Mouse (Mus musculus) gastrocnemius, adult 18-20 months (tissue): ENCODE results near the gene Esrrg. TPM values are rescaled to one million over a fixed set of nuclear protein-coding genes. Genes with fewer than 3 reads are reported as not detected.

Experiments used
- DNase-seq: peaks from one replicate; pipeline ENCODE4 v3.0.0; 2021; ENCODE audit warnings: low spot score
- total RNA-seq, 2 experiments: library from RNA; stranded (reverse); gene quantifications; 2 replicates each; pipeline ENCODE4 v1.2.3; 2021

Esrrg gene
- total RNA-seq, 2 experiments from 2014 or later: 19.7 to 34.8 TPM

DNA sequence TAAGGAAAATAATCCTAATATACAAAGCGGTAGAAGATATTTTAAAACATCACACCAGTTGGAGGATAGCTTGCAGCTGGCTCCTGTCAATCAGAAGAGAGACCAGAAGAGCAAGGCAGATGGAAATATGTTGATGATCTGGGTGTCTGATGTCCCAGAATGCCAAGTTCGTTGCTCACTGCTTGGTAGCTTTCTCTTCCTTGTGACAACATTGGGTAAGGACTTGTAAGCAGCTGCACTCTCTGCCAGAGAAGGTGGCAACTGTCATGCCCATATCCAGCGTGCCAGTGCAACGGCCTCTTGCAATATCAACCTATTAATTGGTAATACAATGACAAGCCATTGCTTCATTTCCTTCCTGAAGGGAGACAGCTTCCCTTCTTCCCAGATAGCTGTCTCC, 296.1 kb downstream of the Esrrg start:
- DNase-seq: peak; percentile 60

DNA sequence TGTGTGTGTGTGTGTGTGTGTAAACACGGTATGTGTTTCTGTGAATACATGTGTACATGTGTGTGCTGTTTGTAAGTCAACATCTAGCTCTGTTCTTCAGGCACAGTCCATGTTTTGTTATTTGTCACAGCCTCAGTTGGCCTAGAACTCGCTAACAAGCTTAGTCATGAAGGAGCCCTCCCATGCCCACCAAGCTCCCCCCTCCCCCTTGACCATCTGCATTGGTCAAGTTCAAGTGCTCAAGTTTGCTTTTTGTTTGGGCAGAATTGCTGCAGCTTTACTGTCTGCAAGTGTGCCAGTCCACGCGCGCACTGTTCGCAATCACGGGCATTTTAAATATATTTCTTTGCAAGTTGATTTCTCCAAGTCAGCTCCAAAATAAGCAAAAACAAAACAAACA, 298.8 kb downstream of the Esrrg start:
- DNase-seq: no peak

DNA sequence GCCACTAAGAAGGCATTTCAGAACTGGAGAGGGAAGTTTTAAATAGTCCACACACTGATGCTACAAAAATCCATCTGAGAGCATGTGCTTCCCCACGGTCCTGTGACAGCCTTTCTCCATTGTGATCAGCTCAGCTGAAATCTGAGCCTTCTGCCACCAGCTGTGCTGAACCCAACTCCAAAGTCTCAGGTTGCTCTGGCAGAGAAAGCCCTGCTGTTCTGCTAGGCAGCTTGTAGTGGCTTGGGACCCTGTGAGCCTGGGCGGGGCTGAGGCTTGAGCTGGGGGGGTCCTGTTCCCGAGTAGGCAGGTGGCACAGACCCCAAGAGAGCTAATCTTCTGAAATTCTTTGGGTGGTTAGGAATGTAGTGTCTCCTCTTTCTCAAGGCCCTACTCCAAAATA, 299.3 kb downstream of the Esrrg start:
- no peak for DNase-seq

DNA sequence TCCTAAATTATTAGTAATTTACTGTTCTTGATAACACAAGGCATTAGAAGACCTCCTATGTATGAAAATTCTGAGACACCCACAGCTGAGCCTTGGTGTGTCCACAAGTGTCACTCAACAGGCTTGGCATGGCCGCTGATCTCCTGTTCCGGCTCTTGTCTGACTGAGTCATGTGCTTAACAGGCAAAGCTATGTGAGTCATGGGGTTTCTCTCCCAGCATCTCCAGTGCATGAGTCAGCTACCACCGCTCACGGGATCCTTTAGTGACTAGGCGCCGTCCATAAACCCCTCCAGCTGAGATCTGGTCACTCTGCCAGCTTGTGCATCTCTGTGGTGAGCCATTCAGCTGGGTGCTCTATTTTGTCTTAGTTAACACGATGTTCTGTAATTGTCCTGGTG, 302.1 kb downstream of the Esrrg start:
- DNase-seq: peak; percentile 46

DNA sequence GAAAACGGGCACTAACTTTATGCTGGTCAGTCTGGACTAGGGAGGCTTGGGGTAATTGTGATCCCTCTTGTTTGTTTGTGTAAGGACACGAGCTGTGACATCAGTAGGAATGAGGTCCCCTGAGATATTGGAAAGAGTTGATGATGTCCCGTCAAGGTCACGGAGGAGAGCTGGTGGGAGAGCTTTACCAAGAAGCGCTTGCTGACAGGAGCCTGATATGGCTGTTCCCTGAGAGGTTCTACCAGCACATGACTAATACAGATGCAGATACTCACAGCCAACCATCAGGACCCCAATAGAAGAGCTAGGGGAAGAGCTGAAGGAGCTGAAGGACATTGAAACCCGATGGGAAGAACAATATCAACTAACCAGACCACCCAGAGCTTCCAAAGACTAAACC, 302.6 kb downstream of the Esrrg start:
- no peak for DNase-seq

DNA sequence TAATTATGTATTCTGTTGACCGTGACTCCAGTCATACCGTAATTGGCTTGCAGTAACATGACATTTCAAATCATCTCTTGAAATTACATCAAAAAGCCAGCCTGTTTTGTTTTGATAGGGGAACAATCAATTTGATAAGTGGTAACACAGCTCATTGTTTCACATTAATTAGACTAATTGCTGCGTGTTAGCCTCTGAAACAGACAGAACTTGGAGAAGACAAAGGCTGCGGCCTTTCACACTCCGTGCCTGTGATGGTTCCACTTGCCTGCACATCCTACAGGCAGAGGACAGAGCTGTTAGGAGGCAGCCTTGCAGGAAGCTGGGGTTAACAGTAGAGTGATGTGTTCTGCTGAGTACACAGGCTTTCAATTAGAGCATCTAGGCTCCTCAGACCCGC, 309.7 kb downstream of the Esrrg start:
- DNase-seq: no peak

DNA sequence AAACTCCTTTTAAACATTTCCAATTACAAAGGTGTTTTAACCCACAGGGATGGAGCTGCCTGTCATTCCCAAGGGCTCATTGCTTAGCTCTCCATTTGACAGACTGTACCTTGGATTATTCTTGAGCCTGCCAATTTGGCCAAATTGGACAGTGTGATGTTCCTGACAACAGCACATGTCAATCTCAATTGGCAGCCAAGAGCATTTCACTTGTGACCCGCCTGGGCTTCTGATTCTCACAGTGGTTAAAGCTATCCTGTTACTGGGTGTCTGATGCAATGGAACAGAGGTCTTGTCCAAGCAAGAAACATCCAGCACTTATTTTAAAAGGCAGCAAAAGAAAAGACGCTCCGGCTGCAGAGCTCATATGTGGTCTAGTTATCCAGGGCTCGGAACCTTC, 310.3 kb downstream of the Esrrg start:
- DNase-seq: peak; percentile 68

DNA sequence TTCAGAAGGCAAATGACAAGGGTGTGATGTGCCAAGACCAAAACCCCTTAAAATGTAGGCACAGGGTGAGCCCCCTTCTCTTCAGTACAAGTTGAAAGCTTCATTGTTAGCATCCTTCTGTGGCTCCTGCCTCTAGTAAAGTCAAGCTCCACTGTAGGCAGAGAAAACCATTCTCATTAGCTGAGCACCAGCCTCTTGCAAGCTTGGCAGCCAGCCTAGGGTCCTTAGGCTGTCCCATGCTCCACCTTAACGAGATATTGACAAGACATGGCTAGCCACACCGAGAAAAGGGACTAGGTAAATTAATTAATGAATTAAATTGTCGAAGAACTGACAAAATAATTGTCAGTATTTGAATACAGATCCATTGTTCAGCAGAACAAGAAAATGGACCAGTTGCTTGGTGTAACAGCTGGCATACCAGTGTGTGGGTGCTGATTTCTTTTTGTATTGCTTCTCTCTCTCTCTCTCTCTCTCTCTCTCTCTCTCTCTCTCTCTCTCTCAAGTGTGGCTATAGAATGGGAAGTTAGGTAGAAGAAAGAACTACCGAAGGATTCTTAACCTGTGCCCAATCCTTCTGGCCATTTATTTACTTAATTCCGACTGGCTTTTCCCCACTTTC, 311.7 kb downstream of the Esrrg start:
- DNase-seq: no peak

DNA sequence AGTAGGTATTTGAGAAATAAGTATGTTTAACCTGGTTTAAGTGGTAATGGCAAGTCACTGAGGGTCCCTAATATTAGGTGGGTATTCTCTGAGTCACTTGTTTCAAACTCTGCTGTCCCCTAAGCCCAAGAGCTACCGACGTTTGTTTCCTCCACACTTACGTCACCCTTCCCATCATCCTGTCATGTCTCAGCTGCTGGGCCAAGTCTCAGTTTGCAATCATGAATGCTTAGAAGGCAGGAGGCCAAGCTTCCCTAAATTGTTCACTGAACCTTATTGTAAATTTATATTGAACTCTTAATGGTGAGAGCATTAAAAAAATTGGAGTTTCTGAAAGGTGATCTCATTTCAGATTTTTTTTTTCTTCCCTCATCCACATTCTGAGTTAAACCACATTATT, 322.6 kb downstream of the Esrrg start:
- DNase-seq: no peak

DNA sequence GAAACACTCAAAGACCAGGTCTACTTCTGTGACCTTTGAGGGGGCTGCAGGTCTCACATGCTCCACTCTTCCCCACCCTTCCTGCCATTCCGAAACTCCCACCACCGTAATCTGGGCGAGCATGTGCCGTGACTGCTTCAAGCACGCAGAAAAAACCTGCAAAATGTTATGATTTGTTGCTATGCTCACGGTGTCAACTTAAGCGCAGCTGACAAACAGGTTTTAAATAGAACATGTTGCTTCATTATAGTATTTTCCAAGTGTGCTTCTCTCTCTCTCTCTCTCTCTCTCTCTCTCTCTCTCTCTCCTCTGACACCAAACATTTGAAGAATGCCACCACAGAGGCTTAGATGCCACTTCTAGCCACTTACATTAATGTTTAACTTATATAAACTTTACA, 330.1 kb downstream of the Esrrg start:
- no peak for DNase-seq

DNA sequence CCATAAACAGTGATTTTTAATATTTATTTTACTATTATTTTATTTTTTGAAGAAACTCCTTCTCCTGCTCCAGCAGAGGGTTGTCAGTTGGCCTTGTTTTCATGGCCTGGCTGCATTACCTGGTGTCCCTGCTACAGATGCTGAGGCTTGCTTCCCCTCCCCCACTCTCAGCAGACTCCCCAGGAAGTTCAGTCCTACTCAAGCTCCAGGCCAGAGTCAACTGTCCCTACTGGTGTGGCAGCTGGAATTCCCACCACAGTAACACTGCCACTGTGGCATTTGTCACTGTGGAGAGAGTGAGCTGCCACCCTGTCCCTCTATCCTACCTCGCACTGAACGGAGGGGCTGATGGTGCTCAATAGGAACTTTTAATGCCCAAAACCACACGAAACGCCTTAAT, 330.5 kb downstream of the Esrrg start:
- DNase-seq: no peak

DNA sequence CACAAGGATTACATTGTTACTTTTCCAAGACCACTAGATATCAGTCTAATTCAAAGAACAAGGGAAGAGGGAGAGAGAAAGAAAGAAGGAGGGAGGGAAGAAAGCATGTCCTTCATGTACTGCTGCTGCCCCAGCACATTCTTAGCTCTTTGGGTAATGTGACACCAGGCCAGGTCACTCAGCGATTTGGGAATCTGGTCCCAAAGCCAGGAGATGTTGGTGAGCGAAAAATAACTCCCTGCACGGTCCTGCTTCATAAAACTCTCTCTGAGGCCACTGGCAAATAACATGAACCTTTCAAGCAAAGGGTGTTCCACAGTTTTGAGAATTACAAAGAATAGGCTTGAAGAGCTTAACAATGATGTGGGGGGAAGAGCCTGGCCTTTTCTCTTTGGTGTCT, 342.9 kb downstream of the Esrrg start:
- DNase-seq: no peak

DNA sequence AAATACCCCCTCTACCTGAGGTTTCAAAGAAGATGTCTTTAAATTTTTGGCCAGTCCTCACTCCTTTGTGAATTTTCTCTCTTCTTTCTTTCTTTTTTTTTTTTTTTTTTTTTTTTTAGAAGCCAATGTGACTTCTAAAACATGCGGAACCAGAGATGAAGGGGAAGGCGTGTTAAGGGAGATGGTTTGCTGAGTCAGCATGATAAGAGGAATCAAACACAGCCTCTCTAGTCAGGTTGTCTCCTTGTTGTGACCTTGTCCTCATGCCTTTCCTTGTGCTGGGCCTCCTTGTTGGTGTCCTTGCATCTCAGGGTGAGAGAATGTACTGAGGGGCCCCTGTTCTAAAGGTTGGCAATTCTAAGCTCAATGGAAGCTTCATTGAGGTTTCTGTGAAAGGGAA, 348.1 kb downstream of the Esrrg start:
- DNase-seq: no peak

DNA sequence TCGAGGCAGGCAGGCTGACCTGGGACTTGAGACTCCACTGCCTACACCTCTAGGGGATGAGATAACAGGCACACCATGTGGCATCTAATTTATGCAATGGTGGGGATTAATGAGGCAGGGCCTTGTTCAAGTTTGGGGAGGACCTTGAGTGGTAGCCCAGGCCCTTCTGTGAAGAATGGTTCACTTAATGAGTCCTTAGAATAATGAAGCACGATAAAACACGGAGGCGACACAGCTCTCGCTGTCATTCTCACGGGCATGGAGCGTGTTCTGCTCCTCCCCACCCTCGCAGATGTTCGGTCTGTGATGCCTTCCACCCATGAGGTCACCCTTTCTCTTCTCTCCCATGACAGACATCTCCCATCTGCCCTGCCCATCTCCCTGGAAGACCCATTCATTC, 350.6 kb downstream of the Esrrg start:
- no peak for DNase-seq

DNA sequence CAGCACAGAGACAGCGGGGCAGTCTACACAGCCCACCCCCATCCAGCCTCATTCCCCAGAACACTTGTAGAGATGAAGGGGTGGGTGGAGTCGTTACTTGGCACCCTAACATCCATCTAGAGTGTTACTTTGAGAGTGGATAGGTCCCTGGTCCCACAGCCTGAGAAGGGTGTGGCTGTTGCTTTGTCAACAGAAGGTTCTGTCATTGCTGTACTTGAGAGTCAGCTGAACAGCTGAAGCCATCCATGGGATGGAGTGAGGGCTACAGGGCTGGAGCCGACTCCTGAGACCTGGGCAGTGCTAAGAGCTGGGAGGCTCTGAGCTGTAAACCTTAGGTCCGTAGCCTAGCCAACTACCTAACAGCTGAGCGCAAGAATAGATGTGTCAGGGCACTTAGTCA, 352.9 kb downstream of the Esrrg start:
- DNase-seq: no peak

DNA sequence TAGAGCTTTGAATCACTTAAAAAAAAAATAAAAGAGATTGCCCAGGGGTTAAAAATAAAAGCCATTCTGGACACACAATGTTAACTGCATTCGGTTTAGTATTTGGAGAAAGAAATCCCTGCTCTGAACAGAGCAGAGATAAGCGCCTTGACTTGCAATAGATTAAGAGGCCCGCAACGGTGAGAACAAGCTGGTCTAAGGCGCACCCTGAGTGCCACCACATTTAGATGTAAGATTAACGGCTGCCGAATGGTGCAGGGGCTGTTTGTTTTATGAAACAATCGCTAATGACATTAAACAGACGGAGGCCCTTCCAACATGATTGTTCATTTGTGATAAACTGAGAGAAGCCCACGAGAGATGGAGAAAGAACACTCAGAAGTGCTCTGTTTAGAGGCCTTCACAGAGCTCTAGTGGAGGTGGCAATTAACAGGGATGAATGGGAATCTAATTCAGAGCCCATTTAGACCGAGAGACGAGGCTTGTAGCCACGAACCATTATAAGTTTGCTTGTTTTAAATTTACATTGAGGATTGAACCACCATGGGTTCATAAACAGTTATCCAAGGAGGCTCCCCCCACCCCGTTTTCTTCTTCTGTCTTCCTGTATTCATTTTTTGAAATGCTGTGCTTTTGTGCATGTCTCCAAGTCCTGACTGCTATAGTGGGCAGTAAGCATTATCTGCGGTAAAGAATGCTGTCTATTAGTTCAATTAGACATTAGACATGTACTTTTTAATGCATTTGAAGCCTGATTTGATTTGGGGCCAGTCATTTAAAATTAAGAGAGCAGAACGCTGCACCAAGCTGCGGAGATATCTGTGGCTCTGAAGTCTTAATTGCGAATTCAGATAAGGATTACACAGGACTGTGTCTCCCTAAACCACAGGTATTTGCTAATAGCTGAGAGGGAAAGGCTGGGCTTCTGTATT, 356.5 kb downstream of the Esrrg start:
- DNase-seq: no peak

DNA sequence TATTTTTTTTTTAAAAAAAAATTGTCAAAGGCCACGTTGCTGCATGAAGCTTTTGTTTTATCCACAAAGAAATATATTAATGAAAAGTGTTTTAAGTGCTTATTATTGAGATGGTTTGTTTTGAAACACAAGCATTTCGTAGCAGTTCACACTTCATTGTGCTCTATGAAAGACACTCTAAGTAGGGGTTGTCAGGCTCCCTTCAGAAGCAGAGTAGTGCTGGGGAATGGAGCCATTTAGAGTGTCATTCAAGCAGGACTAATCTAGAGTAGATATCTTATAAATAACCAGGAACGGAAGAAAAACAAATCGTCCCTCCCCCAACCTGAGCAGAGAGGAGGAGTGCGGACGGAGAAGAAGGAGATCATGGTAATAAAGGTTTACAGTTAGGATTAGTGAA, 357.3 kb downstream of the Esrrg start:
- no peak for DNase-seq

DNA sequence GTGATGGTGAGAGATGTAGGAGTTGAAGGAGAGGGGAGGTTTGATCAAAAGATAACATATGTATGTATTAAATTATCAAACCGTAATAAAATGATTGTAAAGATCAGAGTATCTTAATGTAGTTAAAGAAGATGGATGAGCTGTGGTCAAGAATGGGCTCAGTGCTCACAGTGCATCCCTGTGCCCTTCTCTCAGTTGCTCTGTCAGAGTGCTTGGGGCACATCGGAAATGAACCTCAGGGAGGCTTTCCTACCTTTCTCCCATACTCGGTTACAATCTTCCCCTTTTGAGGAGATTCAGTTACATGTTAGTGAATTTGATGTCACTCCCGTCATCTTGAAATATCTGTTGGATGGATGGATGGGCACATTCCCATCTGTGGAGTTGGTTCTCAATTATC, 359.8 kb downstream of the Esrrg start:
- DNase-seq: no peak

DNA sequence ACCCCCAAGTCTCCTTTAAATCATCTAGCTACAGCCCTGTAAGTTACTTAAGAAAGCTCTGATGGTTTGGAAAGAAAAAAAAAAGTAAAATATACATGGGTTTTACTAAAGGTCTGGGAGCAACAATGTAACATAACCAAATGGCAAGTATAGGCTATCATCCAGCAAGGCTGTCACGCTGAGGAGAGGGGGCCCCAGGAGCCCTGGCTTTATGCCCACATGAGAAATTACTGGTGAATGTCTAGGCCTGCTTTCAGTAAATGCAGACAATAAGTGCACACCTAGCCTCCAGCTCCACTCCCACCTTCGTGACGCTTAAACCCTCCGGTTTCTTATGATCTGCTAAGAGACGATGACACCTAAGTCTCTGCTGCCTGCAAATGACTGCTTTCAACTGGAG, 360.9 kb downstream of the Esrrg start:
- no peak for DNase-seq

DNA sequence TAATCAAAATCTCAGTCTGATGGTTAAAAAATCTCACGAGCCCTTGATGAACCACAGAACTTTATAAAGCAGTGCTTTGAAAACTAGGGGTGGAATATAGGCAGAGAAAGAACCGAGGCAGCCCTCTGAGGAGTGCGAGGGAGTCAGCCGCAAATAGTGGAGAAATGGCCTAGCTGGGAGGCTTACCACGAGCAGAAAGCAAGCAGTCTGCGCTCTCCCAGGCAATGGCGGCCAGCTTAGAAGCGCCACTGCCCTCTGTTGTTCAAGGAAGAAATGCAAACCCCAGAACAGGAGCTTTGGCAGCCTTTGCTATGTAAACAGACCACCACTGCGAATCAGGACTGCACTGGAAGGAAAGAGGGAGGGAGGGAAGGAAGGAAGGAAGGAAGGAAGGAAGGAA, 365.8 kb downstream of the Esrrg start:
- peak; percentile 28 for DNase-seq

DNA sequence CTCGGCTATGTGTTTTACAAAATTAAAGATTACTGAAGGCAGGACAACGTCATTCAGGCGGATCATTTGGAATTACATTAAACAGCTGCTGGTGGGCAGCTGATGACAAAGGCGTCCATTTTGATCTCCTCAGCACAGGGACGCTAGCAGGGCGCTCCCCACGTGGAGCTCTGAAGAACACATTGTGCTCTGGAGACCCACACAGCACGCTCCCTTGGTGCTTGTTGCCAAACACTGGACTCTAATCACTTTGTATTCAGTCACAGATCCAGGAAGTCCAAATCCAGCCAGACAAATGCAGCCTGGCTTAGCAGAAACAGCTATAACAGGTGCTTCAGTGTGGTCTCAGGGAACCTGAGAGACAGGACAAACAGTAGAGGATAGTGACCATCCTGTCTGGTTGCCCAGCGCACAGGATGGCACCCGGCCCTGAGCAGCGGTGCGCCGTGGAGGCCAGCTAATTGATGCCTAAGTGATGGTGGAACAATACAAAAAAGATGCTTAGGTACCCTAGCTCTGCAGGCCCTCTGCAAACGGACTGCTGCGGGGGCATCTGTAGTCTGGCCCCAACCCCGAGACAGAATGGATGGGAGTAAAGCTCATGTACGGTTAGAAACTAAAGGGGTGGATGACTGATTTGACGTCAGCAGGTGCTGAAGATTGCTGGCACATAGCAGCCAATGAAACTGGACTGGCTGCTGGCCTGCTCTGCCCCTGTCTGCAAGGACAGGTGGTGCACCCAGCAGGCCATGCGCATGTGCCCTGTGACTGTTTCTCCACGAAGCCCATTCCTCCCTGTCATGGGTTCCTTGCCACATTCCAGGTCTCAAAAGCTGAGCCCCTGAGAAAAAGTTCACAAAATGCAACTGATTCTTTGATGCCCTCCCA, 367.1 kb downstream of the Esrrg start:
- no peak for DNase-seq

DNA sequence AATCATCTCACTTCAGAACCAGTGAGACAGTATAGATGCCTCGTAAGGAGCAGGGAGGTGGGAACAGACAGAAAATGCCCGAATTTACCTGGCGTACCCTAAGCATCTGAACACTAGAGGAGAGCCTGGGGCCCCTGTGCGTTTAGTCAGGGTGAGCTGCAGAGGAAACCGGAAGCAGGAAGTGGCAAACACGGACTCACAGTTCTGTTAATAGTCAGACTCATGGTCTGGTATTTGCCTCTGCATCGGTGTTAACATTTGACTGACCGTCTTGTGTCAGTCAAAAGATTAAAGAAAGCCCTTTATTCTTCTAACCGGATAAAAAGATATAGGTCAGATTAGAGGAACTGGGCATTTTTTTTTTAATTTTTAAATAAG, 367.8 kb downstream of the Esrrg start:
- DNase-seq: no peak
